Mouse (Mus musculus) cerebellum, adult 2 months (tissue): Measurements from ENCODE around the gene Lmx1b. TPM values are rescaled to one million over a fixed set of nuclear protein-coding genes. Genes with fewer than 3 reads are reported as not detected.

Source experiments
- DNase-seq, 2 experiments: peaks; one replicate each; pipeline ENCODE4 v3.0.0; 2021
- H3K27ac ChIP-seq: fragments of 200-500 bp; 2 replicates; pipeline ENCODE4 v1.5.1; 2012; ENCODE audit warnings: low read length, control low read depth, inconsistent platforms; ENCODE audit not compliant: insufficient read depth
- H3K27me3 ChIP-seq: fragments of 200-500 bp; 2 replicates; pipeline ENCODE4 v1.6.1; 2012; ENCODE audit warnings: inconsistent platforms, mild to moderate bottlenecking, low read length, moderate library complexity; ENCODE audit not compliant: control insufficient read depth, insufficient read depth
- H3K4me1 ChIP-seq: fragments of 200-500 bp; 2 replicates; pipeline ENCODE4 v1.6.1; 2011; ENCODE audit warnings: low read length; ENCODE audit not compliant: control insufficient read depth, insufficient read depth
- H3K4me3 ChIP-seq: fragments of 200-500 bp; replicated peaks from 2 replicates; pipeline ENCODE3; 2011; ENCODE audit warnings: mild to moderate bottlenecking, low read depth, low read length, control low read depth; ENCODE audit not compliant: insufficient read depth
- CTCF ChIP-seq: fragments of 200-500 bp; IDR thresholded peaks from 2 replicates; pipeline ENCODE4 v1.5.1; 2011; ENCODE audit warnings: low read depth, mild to moderate bottlenecking, control low read depth, low read length, moderate library complexity, borderline replicate concordance; ENCODE audit not compliant: insufficient read depth
- POLR2A ChIP-seq: fragments of 200-500 bp; IDR thresholded peaks from 2 replicates; pipeline ENCODE4 v1.6.1; 2011; ENCODE audit warnings: low read length, control low read depth, borderline replicate concordance; ENCODE audit not compliant: insufficient read depth
- WGBS: fragments of 180-500 bp; shearing (Covaris S2); methylation state at CpG from one replicate; pipeline ENCODE4 v1.1.7; 2018; 5-methylcytosine and 5-hydroxymethylcytosine counted together
- polyA plus RNA-seq: library from polyadenylated mRNA; depleted of rRNA; stranded (reverse); fragments of >200 nt; gene quantifications from 2 replicates; pipeline ENCODE4 v1.2.3, GENCODE M21; 2012; rRNA removed

Lmx1b gene
- polyA plus RNA-seq, 1 experiment = 0.84 TPM

- no peak overlapping the region for H3K27ac ChIP-seq
- 74% methylated on average over 19 of the region's 19 CpGs for WGBS
Observed at GRCm38 (mm10) chr2:33515856-33516255, 124.5 kb downstream of the Lmx1b start.

GRCm38 (mm10) chr2:33515431-33515830, 124.9 kb downstream of the Lmx1b start:
- WGBS = 83% methylated on average over 8 of the region's 8 CpGs
- Histone ChIP-seq H3K4me1 (no peaks in the 10 kb centered on the region), H3K27me3 (no peaks in the 10 kb centered on the region), H3K27ac (no peak overlapping the region), H3K4me3 (no peak overlapping the region)
- no peak for DNase-seq
- no peak for TF ChIP-seq CTCF
- no peak for TF ChIP-seq POLR2A

More at GRCm38 (mm10) chr2:33515856-33516255, 124.5 kb downstream of the Lmx1b start:
- H3K4me1 ChIP-seq = no peaks in the 10 kb centered on the region
- no peaks in the 10 kb centered on the region for H3K27me3 ChIP-seq
- no peak overlapping the region for H3K4me3 ChIP-seq
- TF ChIP-seq CTCF = no peak
- no peak for TF ChIP-seq POLR2A
- DNase-seq = no peak

Other genes with a start within 250 kb of the Lmx1b start
- 9.9 and 11.0 TPM in 2 replicates for gene Zbtb34, start 209.2 kb downstream of the Lmx1b start, polyA plus RNA-seq
- gene Zbtb43, start 172.0 kb downstream of the Lmx1b start, polyA plus RNA-seq = 17.8 and 20.3 TPM in 2 replicates
- 68.4 and 70.8 TPM in 2 replicates for gene Mvb12b, start 247.4 kb upstream of the Lmx1b start, polyA plus RNA-seq